10 mouse cellular contexts compared by ENCODE assay signal in the genomic region with DNA sequence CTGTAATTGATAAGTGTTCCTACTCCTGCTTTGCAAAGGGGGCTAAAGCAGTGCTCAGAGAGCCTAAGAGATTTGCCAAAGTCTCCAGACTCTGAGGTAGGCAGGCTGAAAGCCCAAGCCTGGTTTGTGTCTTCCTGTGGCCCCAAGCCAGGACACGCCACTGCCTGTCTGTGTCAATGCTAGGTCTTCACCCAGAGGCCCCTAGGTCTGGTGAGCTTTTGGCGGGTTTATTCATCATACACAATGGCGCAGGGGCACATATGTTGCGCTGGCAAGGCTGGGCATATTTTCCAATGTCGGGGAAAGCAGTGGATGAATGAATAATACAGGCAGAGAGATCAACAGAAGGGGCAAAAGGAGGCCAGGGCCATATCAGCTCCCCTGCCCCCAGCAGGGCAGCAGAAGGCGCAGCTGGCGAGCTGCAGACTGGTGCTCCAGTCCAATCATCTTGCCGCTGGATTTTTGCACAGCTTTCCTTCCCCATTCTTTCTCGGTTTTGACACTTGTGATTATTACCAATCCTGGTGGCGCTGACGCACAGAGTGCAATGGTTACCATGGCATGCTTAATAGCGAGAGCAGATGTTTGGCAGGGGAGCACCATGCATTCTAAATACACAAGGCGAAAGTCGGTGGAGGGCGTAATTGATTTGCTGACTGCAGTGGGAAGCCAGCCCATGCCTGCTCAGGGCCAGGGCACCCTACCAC. TPM values are rescaled to one million over a fixed set of nuclear protein-coding genes. Genes with fewer than 3 reads are reported as not detected.
DNase-seq lines count a peak whose midpoint lies in the region; ATAC-seq lines count a peak whose summit lies in the region.
"Had no signal": no experiment of that assay in that cellular context is flagged by ENCODE, and none has a peak within 500 bp of the region (broad histone marks: within the 10 kb centered on the region; RNA-seq: fewer than 3 reads in every experiment).

No protein-coding gene starts in this region.

- H3K9me3 ChIP-seq in hindbrain, embryonic 13.5 days, result no peaks in the 10 kb centered on the region
- no peaks in the 10 kb centered on the region for H3K9me3 ChIP-seq in midbrain, embryonic 15.5 days

- H3K4me1 ChIP-seq in hindbrain, embryonic 13.5 days (replicated peaks), result peaks cover 19% of the 10 kb centered on the region
- H3K4me1 ChIP-seq in midbrain, embryonic 15.5 days, result peaks cover 11% of the 10 kb centered on the region; the same call in 1 of the 2 replicates

- WGBS in hindbrain, embryonic 13.5 days, result 41% methylated on average over 15 of the region's 15 CpGs
- 54% methylated on average over 15 of the region's 15 CpGs for WGBS in midbrain, embryonic 15.5 days

- H3K9ac ChIP-seq in hindbrain, embryonic 13.5 days, result no peak overlapping the region
- no peak overlapping the region for H3K9ac ChIP-seq in midbrain, embryonic 15.5 days

- no peaks in the 10 kb centered on the region for H3K27me3 ChIP-seq in hindbrain, embryonic 13.5 days
- H3K27me3 ChIP-seq in midbrain, embryonic 15.5 days (replicated peaks), result no peaks in the 10 kb centered on the region

- no peaks in the 10 kb centered on the region for H3K36me3 ChIP-seq in hindbrain, embryonic 13.5 days
- no peaks in the 10 kb centered on the region for H3K36me3 ChIP-seq in midbrain, embryonic 15.5 days (replicated peaks)

- peak overlapping the region; percentile 79 for H3K27ac ChIP-seq in hindbrain, embryonic 13.5 days
- H3K27ac ChIP-seq in midbrain, embryonic 15.5 days, result peak overlapping the region; percentile 55

- DNase-seq in cerebellum, postnatal 14 days, result peak; percentile 70 to 76
- DNase-seq in cerebellum, adult 18-20 months, result no peak
- DNase-seq in R1 (ENCODE audit: low read depth, low spot score), result peak; percentile 7
- DNase-seq in testis, postnatal 14 days (ENCODE audit: low spot score), result no peak
- DNase-seq in adrenal gland, postnatal 4 days (ENCODE audit: low spot score in 2 of 2), result no peak
- DNase-seq: adrenal gland, postnatal 36 days had no signal

- peak overlapping the region; percentile 20; the same call in 1 of the 2 replicates for H3K4me2 ChIP-seq in hindbrain, embryonic 13.5 days
- H3K4me2 ChIP-seq in midbrain, embryonic 15.5 days, result no peak overlapping the region

- peak; percentile 90 for ATAC-seq in hindbrain, embryonic 13.5 days (ENCODE audit: low FRiP score)
- ATAC-seq in midbrain, embryonic 15.5 days (replicated peaks), result peak; percentile 82
- no peak for ATAC-seq in megakaryocyte-erythroid progenitor cell, adult 5-6 weeks (replicated peaks; ENCODE audit: low FRiP score, low TSS enrichment, poor library complexity, severe bottlenecking)

- no peak overlapping the region for H3K4me3 ChIP-seq in hindbrain, embryonic 13.5 days
- H3K4me3 ChIP-seq in midbrain, embryonic 15.5 days, result no peak overlapping the region

RNA-seq across cellular contexts. Expression of a gene that starts 33.7 kb away (rescaled TPM):
- not detected in 2 replicates for polyA plus RNA-seq in hindbrain, embryonic 13.5 days (2015; fragmentation: Nextera tagmentation; extraction: Ambion mirVana)
- not detected in 2 replicates for polyA plus RNA-seq in midbrain, embryonic 15.5 days (2015; fragmentation: Nextera tagmentation; extraction: Ambion mirVana)
- total RNA-seq in megakaryocyte-erythroid progenitor cell, adult 5-6 weeks (2014; fragmentation: Nextera tagmentation), result not detected in 2 replicates
- not detected in 2 replicates for total RNA-seq in megakaryocyte-erythroid progenitor cell, adult 5-6 weeks (2017)
- 1 to 10 TPM; 4.0 to 9.7 TPM for total RNA-seq in adrenal gland, postnatal 4 days (2021)
- total RNA-seq: adrenal gland, postnatal 36 days had no signal
- polyA plus RNA-seq: thymus, postnatal 0 days had no signal

Comparison
In these comparisons a context has a peak if more than half of its experiments do, and no peak if none do; other contexts are left out.
1. DNase-seq: peak in cerebellum, postnatal 14 days (2 of 2) and R1 (single experiment); none in cerebellum, adult 18-20 months (0 of 2), testis, postnatal 14 days (single experiment) and adrenal gland, postnatal 4 days (0 of 2).
2. RNA of a gene that starts 33.7 kb away (total RNA-seq): 4.0 to 9.7 TPM in adrenal gland, postnatal 4 days; not detected in megakaryocyte-erythroid progenitor cell, adult 5-6 weeks; every median in the first group is over 4 times any median in the second.